Mouse (Mus musculus) c-Kit-positive CD71-positive TER-119-negative erythroid progenitor cells, embryonic 14.5 days (primary cell): ENCODE results near the gene Rassf2.

Experiments
- DNase-seq: peaks from one replicate; pipeline ENCODE4 v3.0.0-alpha.2; 2013; ENCODE audit warnings: low read depth

Gene Rassf2

GRCm38 (mm10) chr2:132034590-132035469 is 4.8 kb upstream of the Rassf2 start:
- DNase-seq, result no peak

GRCm38 (mm10) chr2:132031364-132032095 is 1.5 kb upstream of the Rassf2 start:
- no peak for DNase-seq

- no peak for DNase-seq
Observed at GRCm38 (mm10) chr2:132030418-132031363, 633 bp upstream of the Rassf2 start.

GRCm38 (mm10) chr2:132028894-132029605 is 1.0 kb downstream of the Rassf2 start:
- DNase-seq, result no peak

GRCm38 (mm10) chr2:132028107-132028506 is 2.0 kb downstream of the Rassf2 start:
- DNase-seq, result no peak

- no peak for DNase-seq
Observed at GRCm38 (mm10) chr2:132027366-132027765, 2.7 kb downstream of the Rassf2 start.

- no peak for DNase-seq
Observed at GRCm38 (mm10) chr2:132024028-132024427, 6.0 kb downstream of the Rassf2 start.

- no peak for DNase-seq
Observed at GRCm38 (mm10) chr2:132022621-132023020, 7.4 kb downstream of the Rassf2 start.

- no peak for DNase-seq
Observed at GRCm38 (mm10) chr2:132021616-132022015, 8.4 kb downstream of the Rassf2 start.

- DNase-seq, result no peak
Observed at GRCm38 (mm10) chr2:132020991-132021541, 9.0 kb downstream of the Rassf2 start.

GRCm38 (mm10) chr2:132020420-132020819 is 9.6 kb downstream of the Rassf2 start:
- no peak for DNase-seq

GRCm38 (mm10) chr2:132019372-132019811 is 10.7 kb downstream of the Rassf2 start:
- no peak for DNase-seq

- DNase-seq, result no peak
Observed at GRCm38 (mm10) chr2:132018156-132018555, 11.9 kb downstream of the Rassf2 start.

- DNase-seq, result no peak
Observed at GRCm38 (mm10) chr2:132017611-132018010, 12.4 kb downstream of the Rassf2 start.

GRCm38 (mm10) chr2:132016034-132016433 is 14.0 kb downstream of the Rassf2 start:
- DNase-seq, result no peak

GRCm38 (mm10) chr2:132013152-132013551 is 16.9 kb downstream of the Rassf2 start:
- DNase-seq, result no peak

GRCm38 (mm10) chr2:132010781-132011180 is 19.3 kb downstream of the Rassf2 start:
- no peak for DNase-seq

GRCm38 (mm10) chr2:132008186-132008585 is 21.9 kb downstream of the Rassf2 start:
- DNase-seq, result no peak

- DNase-seq, result no peak
Observed at GRCm38 (mm10) chr2:132007475-132007819, 22.6 kb downstream of the Rassf2 start.

GRCm38 (mm10) chr2:132006561-132007474 is 23.2 kb downstream of the Rassf2 start:
- DNase-seq, result no peak
